Mouse (Mus musculus): ENCODE measurements around the gene Ly6c1. TPM values are rescaled to one million over a fixed set of nuclear protein-coding genes. Genes with fewer than 3 reads are reported as not detected.
"Not testable (repeated sequence)": the region's sequence is repeated elsewhere in the genome, so short reads cannot be mapped to it uniquely, and the experiment has no call there.

The Ly6c1 gene
- 10 to 100 TPM; 52.9 to 60.6 TPM for total RNA-seq (2021)

GRCm38 (mm10) chr15:75048642-75049261 is at the start of gene Ly6c1:
Ly6c1 (minus strand) TSS chr15:75048830.
- DNase-seq (ENCODE audit: extremely low spot score in 1 of 2, low spot score in 1 of 2), result not testable (repeated sequence)

- DNase-seq (ENCODE audit: extremely low spot score in 1 of 2, low spot score in 1 of 2), result not testable (repeated sequence)
These were observed 39.4 kb upstream of the Ly6c1 start for GRCm38 (mm10) chr15:75088041-75088440.

- no peak for DNase-seq (ENCODE audit: extremely low spot score in 1 of 2, low spot score in 1 of 2)
These were observed 21.3 kb upstream of the Ly6c1 start for GRCm38 (mm10) chr15:75069965-75070364.

- peak; percentile 24 to 75 for DNase-seq (ENCODE audit: extremely low spot score in 1 of 2, low spot score in 1 of 2)
These were observed 13.5 kb upstream of the Ly6c1 start for GRCm38 (mm10) chr15:75062030-75062574.

- peak; percentile 22 to 39 for DNase-seq (ENCODE audit: extremely low spot score in 1 of 2, low spot score in 1 of 2)
These were observed 11.9 kb upstream of the Ly6c1 start for GRCm38 (mm10) chr15:75060505-75060904.

GRCm38 (mm10) chr15:75055985-75056384 is 7.4 kb upstream of the Ly6c1 start:
- no peak for DNase-seq (ENCODE audit: extremely low spot score in 1 of 2, low spot score in 1 of 2)

- DNase-seq (ENCODE audit: extremely low spot score in 1 of 2, low spot score in 1 of 2), result not testable (repeated sequence)
These were observed 6.8 kb upstream of the Ly6c1 start for GRCm38 (mm10) chr15:75055425-75055824.

GRCm38 (mm10) chr15:75052414-75052813 is 3.8 kb upstream of the Ly6c1 start:
- not testable (repeated sequence) for DNase-seq (ENCODE audit: extremely low spot score in 1 of 2, low spot score in 1 of 2)

- not testable (repeated sequence) for DNase-seq (ENCODE audit: extremely low spot score in 1 of 2, low spot score in 1 of 2)
These were observed 2.5 kb upstream of the Ly6c1 start for GRCm38 (mm10) chr15:75051141-75051540.

GRCm38 (mm10) chr15:75050593-75050992 is 2.0 kb upstream of the Ly6c1 start:
- DNase-seq (ENCODE audit: extremely low spot score in 1 of 2, low spot score in 1 of 2), result not testable (repeated sequence)

- DNase-seq (ENCODE audit: extremely low spot score in 1 of 2, low spot score in 1 of 2), result not testable (repeated sequence)
These were observed 1.2 kb upstream of the Ly6c1 start for GRCm38 (mm10) chr15:75049811-75050210.

- not testable (repeated sequence) for DNase-seq (ENCODE audit: extremely low spot score in 1 of 2, low spot score in 1 of 2)
These were observed 685 bp downstream of the Ly6c1 start for GRCm38 (mm10) chr15:75047970-75048320.

- not testable (repeated sequence) for DNase-seq (ENCODE audit: extremely low spot score in 1 of 2, low spot score in 1 of 2)
These were observed 1.2 kb downstream of the Ly6c1 start for GRCm38 (mm10) chr15:75047313-75047969.

GRCm38 (mm10) chr15:75045501-75045900 is 3.1 kb downstream of the Ly6c1 start:
- not testable (repeated sequence) for DNase-seq (ENCODE audit: extremely low spot score in 1 of 2, low spot score in 1 of 2)

GRCm38 (mm10) chr15:75021020-75021759 is 27.4 kb downstream of the Ly6c1 start:
- not testable (repeated sequence) for DNase-seq (ENCODE audit: extremely low spot score in 1 of 2, low spot score in 1 of 2)

- not testable (repeated sequence) for DNase-seq (ENCODE audit: extremely low spot score in 1 of 2, low spot score in 1 of 2)
These were observed 29.2 kb downstream of the Ly6c1 start for GRCm38 (mm10) chr15:75019446-75019845.

Other genes starting within 250 kb of the Ly6c1 start
- not detected for gene Gml2, start 229.8 kb downstream of the Ly6c1 start, total RNA-seq (2021)
- gene 2010109I03Rik, start 151.8 kb downstream of the Ly6c1 start, total RNA-seq (2021), result not detected
- gene Ly6i, start 65.4 kb downstream of the Ly6c1 start, total RNA-seq (2021), result under 1 TPM in 1 of 2 experiments, not detected in 1; 0.22 TPM
- 10 to 100 TPM; 11.5 to 18.4 TPM for gene Ly6a, start 50.8 kb downstream of the Ly6c1 start, total RNA-seq (2021)
- 1 to 10 TPM; 1.7 to 4.5 TPM for gene Ly6c2, start 63.1 kb upstream of the Ly6c1 start, total RNA-seq (2021)
- gene Ly6g, start 106.4 kb upstream of the Ly6c1 start, total RNA-seq (2021), result not detected
- not detected for gene BC025446, start 167.5 kb upstream of the Ly6c1 start, total RNA-seq (2021)
- not detected for gene Ly6f, start 219.6 kb upstream of the Ly6c1 start, total RNA-seq (2021)